Mouse (Mus musculus): ENCODE measurements around the gene Pnkp.

Pnkp gene

DNA sequence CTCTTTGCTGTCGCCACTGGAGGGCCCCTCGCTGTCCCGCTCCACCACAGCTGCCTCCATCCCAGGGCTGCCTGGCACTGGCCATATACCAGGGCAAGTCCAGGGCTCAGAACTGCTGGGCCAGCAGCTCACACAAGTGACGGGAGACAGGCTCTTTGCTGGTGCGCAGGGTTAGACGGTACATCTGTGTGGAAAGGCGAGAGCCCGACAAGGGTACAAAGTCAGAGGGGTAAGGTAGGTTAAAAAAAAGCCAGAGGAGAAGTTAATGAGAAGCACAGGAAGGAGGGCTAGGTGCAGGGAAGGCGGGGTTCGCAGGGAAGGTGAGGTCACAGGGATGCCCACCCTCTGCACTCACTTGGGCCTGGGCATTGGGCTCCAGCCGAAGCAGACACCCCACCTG lies 43.7 kb downstream of the Pnkp start:
- DNase-seq (ENCODE audit: low read depth, low spot score): no peak

DNA sequence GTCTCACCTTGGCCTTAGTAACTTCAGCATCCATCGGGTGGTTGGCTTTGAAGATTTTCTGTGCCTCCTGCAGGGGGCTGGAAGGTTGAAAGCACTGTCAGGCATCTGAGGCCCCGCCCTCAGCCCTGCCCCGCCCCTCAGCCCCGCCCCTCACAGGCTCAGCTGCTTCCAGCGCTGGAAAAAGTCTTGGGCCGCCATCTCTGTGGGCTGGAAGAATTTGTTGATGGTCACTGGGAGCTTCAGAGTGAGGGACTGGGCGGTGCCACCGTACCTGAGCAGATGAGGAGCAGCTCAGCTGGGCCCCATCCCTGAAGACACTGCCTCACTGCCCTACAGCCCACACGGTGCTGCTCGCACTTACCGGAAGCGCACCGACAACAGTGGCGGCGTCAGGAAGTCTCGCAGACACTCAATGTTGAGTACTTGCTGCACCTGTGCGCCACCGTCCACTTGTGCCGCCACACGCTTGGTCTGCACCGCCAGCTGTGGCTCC lies 44.3 kb downstream of the Pnkp start:
- peak; percentile 38 for DNase-seq (ENCODE audit: low read depth, low spot score)

DNA sequence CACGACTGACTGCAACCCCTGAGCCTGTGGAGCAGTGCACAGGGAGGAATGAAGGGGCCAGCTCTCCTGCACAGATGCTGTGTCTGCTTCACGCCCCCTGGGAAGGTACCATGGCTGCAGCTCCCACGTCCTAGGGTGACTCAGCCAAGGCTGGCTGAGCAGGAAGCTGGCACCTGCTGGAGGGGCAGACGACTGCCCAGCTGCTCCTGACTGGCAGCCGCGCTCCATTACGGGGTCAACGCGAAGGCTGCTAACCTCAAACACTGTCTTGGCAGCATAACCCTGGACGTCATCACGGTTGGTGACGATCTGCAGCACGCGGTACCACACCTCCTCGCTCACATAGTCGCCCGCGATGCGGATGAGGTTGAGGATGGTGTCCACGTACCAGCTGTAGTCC lies 48.5 kb downstream of the Pnkp start:
- no peak for DNase-seq (ENCODE audit: low read depth, low spot score)

DNA sequence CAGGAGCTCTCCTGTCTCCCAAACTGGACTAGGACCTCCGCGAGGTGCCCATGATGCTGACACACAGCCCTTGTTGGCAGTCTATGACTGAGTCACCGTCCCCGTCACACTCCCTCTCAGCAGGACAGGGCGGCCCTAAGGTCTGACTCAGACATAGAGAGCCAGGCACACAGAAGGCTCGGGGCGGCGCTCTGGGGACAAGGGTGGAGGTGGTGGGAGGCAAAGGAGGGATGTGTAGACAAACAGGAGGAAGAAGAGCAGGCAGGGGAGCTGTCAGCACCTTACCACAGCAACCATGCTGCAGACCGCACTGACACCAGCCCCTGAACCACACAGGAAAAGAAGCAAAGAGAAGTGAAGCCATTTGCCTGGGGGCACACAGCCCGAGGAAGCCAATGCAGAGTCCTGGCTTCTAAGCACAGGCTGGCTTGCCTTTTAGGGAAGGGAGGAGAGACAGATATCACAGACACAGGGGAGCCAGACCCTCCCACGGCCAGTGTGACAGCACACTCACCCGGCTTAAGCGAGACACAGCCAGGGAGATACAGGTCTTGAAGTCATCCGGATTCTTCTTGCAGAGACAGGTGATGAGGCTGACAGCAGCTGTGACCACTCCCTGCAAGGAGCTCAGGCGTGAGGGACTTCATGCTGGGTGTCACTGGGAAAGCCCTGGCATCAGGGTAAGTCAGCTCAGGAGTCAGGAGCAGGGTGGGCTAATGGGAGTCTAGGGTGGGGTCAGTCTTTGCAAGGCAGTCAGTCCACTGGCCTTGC lies 52.0 kb downstream of the Pnkp start:
- peak; percentile 80 for DNase-seq (ENCODE audit: low read depth, low spot score)

Data from 3T3-L1 (cell line).